Mouse (Mus musculus): ENCODE results near the gene Fam178b. TPM values are rescaled to one million over a fixed set of nuclear protein-coding genes. Genes with fewer than 3 reads are reported as not detected.
"Not testable (repeated sequence)": the region's sequence is repeated elsewhere in the genome, so short reads cannot be mapped to it uniquely, and the experiment has no call there.

Gene Fam178b
- total RNA-seq, 2 experiments from 2014 or later: 3.6 TPM; not detected in 1

GRCm38 (mm10) chr1:36672648-36673350, 10.2 kb downstream of the Fam178b start:
- no peak for ATAC-seq (replicated peaks; ENCODE audit: poor library complexity, severe bottlenecking)

- ATAC-seq (replicated peaks; ENCODE audit: poor library complexity, severe bottlenecking): no peak
Measured at GRCm38 (mm10) chr1:36671260-36671659, 11.7 kb downstream of the Fam178b start.

- no peak for ATAC-seq (replicated peaks; ENCODE audit: poor library complexity, severe bottlenecking)
Measured at GRCm38 (mm10) chr1:36670256-36670655, 12.7 kb downstream of the Fam178b start.

- not testable (repeated sequence) for ATAC-seq (replicated peaks; ENCODE audit: poor library complexity, severe bottlenecking)
Measured at GRCm38 (mm10) chr1:36668007-36668406, 15.0 kb downstream of the Fam178b start.

DNA sequence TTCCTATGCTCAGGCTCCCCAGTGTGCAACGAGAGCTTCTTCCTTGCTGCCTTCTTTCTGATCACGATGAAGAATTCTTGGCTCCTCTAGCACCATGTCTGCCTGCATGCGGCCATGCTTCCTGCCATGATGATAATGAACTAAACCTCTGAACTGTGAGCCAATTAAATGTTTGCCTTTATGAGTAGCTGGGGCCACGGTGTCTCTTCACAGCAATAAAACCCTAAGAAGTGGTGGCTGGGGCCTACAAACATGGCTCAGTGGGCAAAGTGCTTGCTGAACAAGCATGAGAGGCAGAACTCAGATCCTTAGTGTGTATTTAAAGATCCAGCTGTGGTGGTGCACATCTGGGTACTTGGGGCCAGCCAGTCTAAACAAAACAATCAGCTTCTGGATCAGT, 17.0 kb downstream of the Fam178b start:
- ATAC-seq (replicated peaks; ENCODE audit: poor library complexity, severe bottlenecking): no peak

GRCm38 (mm10) chr1:36665165-36665723, 17.7 kb downstream of the Fam178b start:
- no peak for ATAC-seq (replicated peaks; ENCODE audit: poor library complexity, severe bottlenecking)

DNA sequence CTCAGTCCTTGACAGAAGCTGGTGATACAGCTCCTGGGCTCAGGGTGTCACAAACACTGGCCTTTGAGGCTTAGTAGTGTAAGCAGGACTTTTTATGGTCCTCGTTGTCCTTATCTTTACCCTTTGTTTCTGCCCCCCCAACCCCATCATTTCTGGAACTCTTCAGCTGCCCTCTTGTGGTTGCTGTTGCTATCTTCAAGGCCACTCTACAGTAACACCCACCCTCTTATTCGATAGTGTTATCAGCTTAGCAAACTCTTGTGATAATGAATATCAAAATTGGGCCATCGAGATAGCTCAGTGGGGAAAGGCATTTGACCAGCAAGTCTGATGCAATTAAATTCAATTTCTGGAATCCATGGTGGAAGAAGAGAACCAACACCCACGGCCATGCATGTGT, 18.5 kb downstream of the Fam178b start:
- ATAC-seq (replicated peaks; ENCODE audit: poor library complexity, severe bottlenecking): no peak

DNA sequence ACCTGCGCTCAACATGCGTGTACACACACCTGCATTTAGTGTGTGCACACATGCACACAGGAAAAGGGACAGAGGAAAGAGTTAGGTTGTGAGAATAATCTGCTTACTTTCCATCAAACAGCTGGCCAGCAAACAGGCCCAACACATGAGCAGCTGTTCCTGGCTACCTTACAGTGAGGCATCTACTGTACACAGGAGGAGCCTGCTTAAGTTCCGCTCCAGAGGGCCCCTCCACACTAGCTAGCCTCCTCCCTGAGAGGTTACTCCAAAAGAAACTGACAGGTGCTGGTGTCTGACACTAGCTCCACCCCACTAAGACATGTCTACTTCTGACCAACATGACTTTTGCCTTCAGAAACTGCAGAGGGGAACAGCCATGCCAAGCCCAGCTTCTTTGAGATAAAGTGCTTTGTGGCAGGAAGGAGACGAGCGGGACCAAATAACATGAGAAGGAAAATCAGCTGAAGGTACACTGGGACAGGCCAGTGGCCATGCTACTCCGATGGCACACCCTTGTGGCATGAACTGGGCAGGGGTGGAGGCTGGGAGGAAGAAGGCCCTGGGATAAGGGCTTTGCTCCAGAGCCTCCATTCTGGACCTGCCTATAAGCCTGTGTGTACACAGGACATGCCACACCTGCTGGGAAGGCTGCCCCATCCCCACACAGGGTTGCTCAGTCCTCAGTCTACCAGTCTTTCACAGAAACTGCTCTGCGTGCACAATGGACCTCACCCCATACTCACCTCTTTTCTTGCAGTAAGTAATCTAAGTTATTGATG, 24.2 kb downstream of the Fam178b start:
- ATAC-seq (replicated peaks; ENCODE audit: poor library complexity, severe bottlenecking): no peak

DNA sequence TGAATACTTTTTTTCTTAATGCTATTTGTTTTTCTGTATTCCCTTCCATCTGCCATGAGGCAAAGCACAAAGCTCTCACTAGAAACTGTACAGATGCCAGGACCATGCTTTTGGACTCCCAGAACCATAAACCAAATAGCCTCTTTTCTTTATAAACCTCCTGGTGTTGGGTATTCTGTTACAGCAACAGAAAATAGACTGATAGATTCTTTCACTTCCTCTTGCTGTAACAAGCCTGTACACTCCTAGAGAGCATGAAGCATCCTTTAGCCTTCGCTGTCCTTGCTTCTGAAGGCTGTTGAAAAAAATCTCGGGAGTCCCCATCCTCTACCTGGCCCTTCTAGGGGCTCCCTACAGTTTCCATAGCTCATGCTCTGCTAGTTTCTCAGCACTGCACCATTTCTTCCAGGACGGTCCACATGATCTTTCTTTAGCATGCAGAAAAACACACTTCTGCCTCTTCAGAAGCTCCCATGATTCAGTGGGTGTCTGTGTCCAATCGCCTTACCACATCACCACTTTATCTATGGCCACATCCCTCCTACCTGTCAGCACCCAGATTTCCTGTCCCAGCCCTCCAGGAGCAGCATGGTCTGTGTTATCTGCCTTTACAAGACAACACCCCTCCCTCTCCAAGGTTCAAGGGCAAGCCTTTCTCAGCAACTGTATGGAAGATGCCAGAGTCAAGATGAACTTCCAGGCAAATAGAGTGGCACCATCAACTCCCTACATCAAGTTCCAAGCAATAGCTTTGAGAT, 25.1 kb downstream of the Fam178b start:
- no peak for ATAC-seq (replicated peaks; ENCODE audit: poor library complexity, severe bottlenecking)

- no peak for ATAC-seq (replicated peaks; ENCODE audit: poor library complexity, severe bottlenecking)
Measured at GRCm38 (mm10) chr1:36656233-36656632, 26.8 kb downstream of the Fam178b start.

DNA sequence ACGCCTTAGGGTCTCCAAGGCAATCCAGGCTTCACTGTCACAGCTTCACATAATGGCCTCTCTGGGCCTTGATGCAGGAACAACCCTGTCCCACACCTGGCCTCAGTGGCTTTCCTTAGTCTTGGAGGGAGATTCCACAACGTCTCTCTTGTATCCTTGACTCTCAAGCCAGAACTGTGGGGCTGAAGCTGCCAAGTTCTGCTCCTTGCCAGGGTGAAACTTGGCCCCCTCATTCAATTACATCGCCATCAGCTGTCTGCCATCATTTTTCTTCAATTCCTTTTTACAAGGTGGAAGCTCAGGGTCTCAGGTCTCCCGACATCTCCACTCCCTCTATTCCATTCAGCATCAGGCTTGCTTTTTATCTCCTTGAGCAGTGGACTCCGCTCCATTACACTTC, 27.9 kb downstream of the Fam178b start:
- no peak for ATAC-seq (replicated peaks; ENCODE audit: poor library complexity, severe bottlenecking)

DNA sequence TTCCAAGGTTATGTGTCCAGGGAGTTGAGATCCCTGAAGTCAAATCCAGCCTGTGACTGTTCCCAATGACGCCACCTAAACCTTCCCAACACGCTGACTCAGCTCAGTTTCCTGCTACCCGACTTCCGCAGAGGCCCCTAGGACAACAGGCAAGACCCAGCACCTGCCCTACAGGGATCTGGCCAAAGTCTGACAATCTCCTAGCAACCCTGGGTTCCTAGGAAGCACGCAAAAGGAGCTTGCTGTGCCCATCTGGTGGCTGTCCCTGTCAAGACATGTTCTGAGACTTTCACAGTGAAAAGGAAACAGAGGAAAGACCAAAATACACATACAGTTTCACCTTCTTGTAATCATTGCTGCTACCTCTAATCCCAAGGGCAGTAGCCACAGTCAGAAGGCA, 35.4 kb downstream of the Fam178b start:
- ATAC-seq (replicated peaks; ENCODE audit: poor library complexity, severe bottlenecking): no peak

GRCm38 (mm10) chr1:36646285-36646684, 36.7 kb downstream of the Fam178b start:
- no peak for ATAC-seq (replicated peaks; ENCODE audit: poor library complexity, severe bottlenecking)

DNA sequence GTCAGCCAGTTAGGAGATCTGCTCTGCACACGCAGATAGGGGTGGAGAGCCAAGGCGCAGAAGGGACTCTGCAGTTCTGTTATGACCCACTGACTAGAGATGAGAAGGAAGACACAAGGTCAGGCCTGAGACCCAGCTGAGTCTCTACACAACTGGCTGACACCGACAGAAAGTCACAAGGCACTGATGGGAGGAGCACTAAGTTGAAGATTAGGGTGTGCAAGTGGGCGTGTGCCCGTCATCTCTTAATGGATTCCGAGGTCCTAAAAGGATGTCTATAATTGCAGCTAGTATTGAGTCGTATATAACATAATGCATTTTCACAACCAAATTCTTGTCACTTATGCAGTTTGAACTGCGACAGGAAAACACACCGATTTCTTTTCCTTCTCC, 38.4 kb downstream of the Fam178b start:
- ATAC-seq (replicated peaks; ENCODE audit: poor library complexity, severe bottlenecking): no peak

DNA sequence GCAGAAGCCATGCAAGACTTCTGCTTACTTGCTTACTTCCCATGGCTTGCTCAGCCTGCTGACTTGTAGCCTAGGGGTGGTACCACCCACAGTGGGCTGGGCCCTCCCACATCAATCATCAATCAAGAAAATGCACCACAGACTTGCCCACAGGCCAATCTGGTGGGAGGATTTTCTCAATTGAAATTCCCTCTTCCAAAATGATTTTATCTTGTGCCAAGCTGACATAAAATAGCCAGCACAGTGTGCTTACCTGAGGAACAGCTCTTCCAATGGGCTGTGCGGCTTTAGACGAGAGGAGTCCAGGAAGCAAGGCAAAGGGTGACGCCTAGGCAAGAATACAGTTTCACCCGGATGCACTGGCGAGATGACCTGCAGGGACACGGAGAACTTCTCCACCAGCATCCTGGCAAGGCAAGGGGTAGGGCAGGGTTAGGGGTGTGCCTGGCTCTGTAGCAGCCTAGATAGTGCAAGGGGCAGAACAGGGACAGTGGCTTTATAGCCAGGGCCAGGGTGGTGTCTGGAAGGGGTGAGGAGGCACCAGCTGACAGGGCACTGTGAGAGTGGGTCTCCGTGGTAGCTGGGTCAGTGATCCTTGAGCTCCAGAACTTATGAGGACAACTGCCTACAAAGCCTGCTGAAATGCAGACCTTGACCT, 38.9 kb downstream of the Fam178b start:
- ATAC-seq (replicated peaks; ENCODE audit: poor library complexity, severe bottlenecking): no peak

GRCm38 (mm10) chr1:36635826-36636485, 47.0 kb downstream of the Fam178b start:
- no peak for ATAC-seq (replicated peaks; ENCODE audit: poor library complexity, severe bottlenecking)

- ATAC-seq (replicated peaks; ENCODE audit: poor library complexity, severe bottlenecking): 0 out of 2 replicates have a peak, but pooled peaks have one; percentile 38
Measured at GRCm38 (mm10) chr1:36634940-36635339, 48.0 kb downstream of the Fam178b start.

GRCm38 (mm10) chr1:36633920-36634319, 49.1 kb downstream of the Fam178b start:
- no peak for ATAC-seq (replicated peaks; ENCODE audit: poor library complexity, severe bottlenecking)

GRCm38 (mm10) chr1:36632846-36633245, 50.1 kb downstream of the Fam178b start:
- no peak for ATAC-seq (replicated peaks; ENCODE audit: poor library complexity, severe bottlenecking)

DNA sequence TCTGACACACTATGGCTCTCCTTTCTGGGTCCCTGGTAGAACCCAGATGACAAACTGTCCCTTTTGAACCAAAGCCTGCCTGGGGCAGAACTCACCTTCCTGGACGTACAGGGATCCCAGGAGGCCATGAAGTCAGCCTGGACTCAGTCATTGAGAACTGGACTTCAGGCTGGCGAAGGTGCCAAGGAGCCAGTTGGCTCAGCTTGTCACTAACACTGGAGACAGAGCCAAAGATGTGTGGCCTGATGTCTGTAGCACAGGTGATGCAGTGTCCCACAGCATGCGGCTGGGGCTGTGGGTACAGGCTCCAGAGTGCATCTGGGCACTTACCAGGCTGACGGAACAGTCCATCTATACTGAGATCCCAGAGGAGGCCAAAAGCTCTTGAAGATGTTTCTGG, 50.9 kb downstream of the Fam178b start:
- no peak for ATAC-seq (replicated peaks; ENCODE audit: poor library complexity, severe bottlenecking)

Data from granulocyte monocyte progenitor cell, adult 5-6 weeks (primary cell).